Mouse (Mus musculus) spleen, postnatal 36 days (tissue): Measurements from ENCODE around the gene Rfx6.

Experiments used
- DNase-seq, 2 experiments: peaks; one replicate each; pipeline ENCODE4 v3.0.0; 2022; ENCODE audit warnings: low spot score in 2 of 2, mixed read lengths in 1 of 2

The Rfx6 gene

GRCm38 (mm10) chr10:51677548-51678250, at the start of gene Rfx6:
Gene Rfx6 (plus strand): TSS chr10:51677756.
- no peak for DNase-seq

- DNase-seq: no peak
These were observed 46.0 kb upstream of the Rfx6 start, which contains the start of gene Gprc6a for GRCm38 (mm10) chr10:51631411-51632136. Gene Gprc6a (minus strand): TSS chr10:51631461.

- no peak for DNase-seq
These were observed 27.9 kb upstream of the Rfx6 start for GRCm38 (mm10) chr10:51649506-51650221.

- no peak for DNase-seq
These were observed 20.2 kb upstream of the Rfx6 start for GRCm38 (mm10) chr10:51657324-51657723.

GRCm38 (mm10) chr10:51669334-51669733, 8.2 kb upstream of the Rfx6 start:
- no peak for DNase-seq

- DNase-seq: no peak
These were observed 6.0 kb upstream of the Rfx6 start for GRCm38 (mm10) chr10:51671583-51671982.

GRCm38 (mm10) chr10:51672082-51672779, 5.3 kb upstream of the Rfx6 start:
- DNase-seq: no peak

- no peak for DNase-seq
These were observed 689 bp downstream of the Rfx6 start for GRCm38 (mm10) chr10:51678251-51678639.

GRCm38 (mm10) chr10:51720904-51721303, 43.3 kb downstream of the Rfx6 start:
- no peak for DNase-seq

- no peak for DNase-seq
These were observed 83.9 kb downstream of the Rfx6 start for GRCm38 (mm10) chr10:51761436-51761835.

GRCm38 (mm10) chr10:51763241-51763640, 85.7 kb downstream of the Rfx6 start:
- no peak for DNase-seq

GRCm38 (mm10) chr10:51768445-51768844, 90.9 kb downstream of the Rfx6 start:
- DNase-seq: no peak

- DNase-seq: no peak
These were observed 91.7 kb downstream of the Rfx6 start for GRCm38 (mm10) chr10:51769252-51769651.

- no peak for DNase-seq
These were observed 102.1 kb downstream of the Rfx6 start for GRCm38 (mm10) chr10:51779648-51780047.
